Mouse (Mus musculus): ENCODE results near the gene Eif5. TPM values are rescaled to one million over a fixed set of nuclear protein-coding genes. Genes with fewer than 3 reads are reported as not detected.
A peak's percentile ranks its signal among the peaks of the same experiment; 100 is the strongest.

The Eif5 gene
- total RNA-seq, 2 experiments from 2014 or later: 155 to 167 TPM

- intact Hi-C loops (cut with DNase I): no loop called here
- peak in 1 of 2 experiments; percentile 17 for DNase-seq
These were observed 21.9 kb downstream of the Eif5 start for GRCm38 (mm10) chr12:111559647-111560258.

GRCm38 (mm10) chr12:111560286-111560685 lies 22.5 kb downstream of the Eif5 start:
- intact Hi-C loops (cut with DNase I): no loop called here
- DNase-seq: no peak

GRCm38 (mm10) chr12:111562276-111562814 lies 24.5 kb downstream of the Eif5 start:
- intact Hi-C loops (cut with DNase I): no loop called here
- no peak for DNase-seq

GRCm38 (mm10) chr12:111563076-111563629 lies 25.3 kb downstream of the Eif5 start:
- intact Hi-C loops (cut with DNase I): no loop called here
- no peak for DNase-seq

- DNase-seq: no peak
- intact Hi-C loops (cut with DNase I): no loop called here
These were observed 27.5 kb downstream of the Eif5 start for GRCm38 (mm10) chr12:111565363-111565762.

GRCm38 (mm10) chr12:111568836-111569235 lies 31.0 kb downstream of the Eif5 start:
- intact Hi-C loops (cut with DNase I): no loop called here

GRCm38 (mm10) chr12:111572406-111572805 lies 34.6 kb downstream of the Eif5 start:
- intact Hi-C loops (cut with DNase I): no loop called here
- no peak for DNase-seq

More at GRCm38 (mm10) chr12:111568836-111569235, 31.0 kb downstream of the Eif5 start:
- DNase-seq: no peak

GRCm38 (mm10) chr12:111573315-111573714 lies 35.5 kb downstream of the Eif5 start:
- intact Hi-C loops (cut with DNase I): no loop called here
- DNase-seq: no peak

- intact Hi-C loops (cut with DNase I): loop anchor here (2.0 kb wide), 1 partner anchor 35 kb away; the partner anchor contains the start of gene Eif5
- DNase-seq: peak; percentile 98 to 99
These were observed 36.5 kb downstream of the Eif5 start, which contains the start of gene Mark3 for GRCm38 (mm10) chr12:111574074-111574886. Gene Mark3, plus strand, starts transcription at chr12:111574523.

GRCm38 (mm10) chr12:111574887-111575838 lies 37.3 kb downstream of the Eif5 start:
- intact Hi-C loops (cut with DNase I): loop anchor here (2.0 kb wide), 1 partner anchor 36 kb away; the partner anchor contains the start of gene Eif5
- peak; percentile 53 to 55 for DNase-seq

GRCm38 (mm10) chr12:111583058-111583457 lies 45.2 kb downstream of the Eif5 start:
- no peak for DNase-seq
- intact Hi-C loops (cut with DNase I): no loop called here

GRCm38 (mm10) chr12:111584401-111584800 lies 46.6 kb downstream of the Eif5 start:
- intact Hi-C loops (cut with DNase I): no loop called here
- DNase-seq: no peak

- DNase-seq: no peak
- intact Hi-C loops (cut with DNase I): no loop called here
These were observed 49.4 kb downstream of the Eif5 start for GRCm38 (mm10) chr12:111587252-111587651.

GRCm38 (mm10) chr12:111592407-111593021 lies 54.7 kb downstream of the Eif5 start:
- peak; percentile 11 to 49 for DNase-seq
- intact Hi-C loops (cut with DNase I): no loop called here

GRCm38 (mm10) chr12:111593775-111594174 lies 56.0 kb downstream of the Eif5 start:
- intact Hi-C loops (cut with DNase I): no loop called here
- DNase-seq: no peak

All from heart, postnatal 14 days (tissue).